Mouse (Mus musculus): ENCODE measurements around the gene Cpsf4. TPM values are rescaled to one million over a fixed set of nuclear protein-coding genes. Genes with fewer than 3 reads are reported as not detected.
"Not testable (repeated sequence)": the region's sequence is repeated elsewhere in the genome, so short reads cannot be mapped to it uniquely, and the experiment has no call there.

The Cpsf4 gene
- polyA plus RNA-seq (2015; fragmentation: Nextera tagmentation; extraction: Ambion mirVana), result 45.4 and 47.4 TPM in 2 replicates

DNA sequence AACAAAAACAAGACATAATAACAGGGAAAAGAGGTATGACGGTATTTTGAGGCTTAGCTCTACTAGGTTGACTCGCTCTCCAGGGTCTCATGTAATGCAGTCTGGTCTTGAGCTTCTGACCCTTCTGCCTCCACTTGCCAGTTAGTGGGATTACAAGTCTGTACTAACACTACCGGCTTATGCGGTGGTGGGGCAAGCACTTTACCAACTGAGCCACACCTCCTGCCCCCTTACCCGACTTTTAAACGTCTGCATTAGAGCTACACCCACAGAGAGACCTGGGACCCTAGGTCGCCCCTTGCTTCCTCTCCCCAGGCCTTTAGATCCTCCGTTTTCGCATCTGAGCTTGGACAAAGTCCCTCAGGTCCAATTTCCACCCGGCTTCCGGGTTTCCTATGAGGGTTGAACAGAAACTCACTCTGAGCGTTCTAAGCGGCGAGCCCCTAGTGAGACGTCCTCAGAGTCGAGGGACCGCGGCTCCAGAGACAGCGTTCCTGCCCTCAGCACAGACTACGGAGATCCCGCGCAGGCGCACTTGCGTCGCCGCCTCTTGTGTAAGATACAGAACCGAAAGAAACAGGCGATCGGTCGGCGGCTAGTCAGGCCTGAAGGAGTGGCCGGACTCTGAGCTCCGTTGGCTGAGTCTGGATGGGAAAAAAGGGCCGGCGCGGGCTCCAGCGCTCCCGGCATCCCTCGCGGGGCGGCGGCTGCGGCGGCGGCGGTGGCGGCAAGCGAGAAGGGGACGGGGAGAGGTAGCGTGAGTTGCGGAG lies at the start of gene Cpsf4, which contains the start of gene Ptcd1:
Gene Cpsf4, plus strand, starts transcription at position 678 of the 770 bp plus-strand sequence.
Gene Ptcd1, minus strand, starts transcription at position 573 of the 770 bp plus-strand sequence.
- Histone ChIP-seq H3K4me1 (ENCODE audit: control insufficient read depth, insufficient read depth, low read depth, low read length) (peaks cover 24% of the 10 kb centered on the region), H3K4me3 (ENCODE audit: low read length) (peak within 1 kb of the TSS; percentile 83), H3K9ac (ENCODE audit: low read depth, low read length) (peak within 1 kb of the TSS; percentile 86), H3K27me3 (replicated peaks; ENCODE audit: control insufficient read depth, insufficient read depth, low read length) (no peaks in the 10 kb centered on the region), H3K36me3 (ENCODE audit: control insufficient read depth, insufficient read depth, low read length) (peaks cover 14% of the 10 kb centered on the region), H3K9me3 (ENCODE audit: control insufficient read depth, low read length) (no peaks in the 10 kb centered on the region), H3K27ac (ENCODE audit: low read depth, low read length) (peak within 1 kb of the TSS; percentile 73), H3K4me2 (ENCODE audit: low read length) (peak within 1 kb of the TSS; percentile 81)
- peak; percentile 94 for ATAC-seq
- WGBS, result under 1% methylated on average over 50 of the region's 51 CpGs

DNA sequence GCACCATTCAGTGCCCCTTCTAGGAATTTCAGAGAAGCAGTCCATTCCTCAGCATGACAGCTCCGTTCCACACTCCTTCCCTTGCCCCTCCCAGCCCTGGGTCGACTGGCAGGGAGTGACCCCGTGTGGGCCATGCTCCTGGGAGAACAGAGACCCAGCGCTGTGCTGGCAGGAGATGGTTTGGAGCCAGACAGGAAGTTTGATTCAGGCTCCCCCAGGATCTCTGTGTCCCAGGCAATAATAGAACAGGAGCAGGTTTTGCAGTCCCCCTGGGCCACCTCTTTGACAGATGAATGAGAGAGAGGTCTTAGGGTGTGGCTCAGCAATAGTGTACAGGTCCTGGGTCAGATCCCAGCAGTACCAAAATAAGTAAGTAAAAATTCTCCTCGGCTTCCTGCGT lies 49.0 kb upstream of the Cpsf4 start:
- 58% methylated on average over 6 of the region's 6 CpGs for WGBS
- Histone ChIP-seq H3K27ac (ENCODE audit: low read depth, low read length) (no peak overlapping the region), H3K9me3 (ENCODE audit: control insufficient read depth, low read length) (no peaks in the 10 kb centered on the region), H3K36me3 (ENCODE audit: control insufficient read depth, insufficient read depth, low read length) (no peaks in the 10 kb centered on the region), H3K4me1 (ENCODE audit: control insufficient read depth, insufficient read depth, low read depth, low read length) (peaks cover 9% of the 10 kb centered on the region), H3K4me3 (ENCODE audit: low read length) (no peak overlapping the region), H3K9ac (ENCODE audit: low read depth, low read length) (no peak overlapping the region), H3K27me3 (replicated peaks; ENCODE audit: control insufficient read depth, insufficient read depth, low read length) (peaks cover 5% of the 10 kb centered on the region; the same call in 1 of the 2 replicates), H3K4me2 (ENCODE audit: low read length) (no peak overlapping the region)
- ATAC-seq, result no peak

DNA sequence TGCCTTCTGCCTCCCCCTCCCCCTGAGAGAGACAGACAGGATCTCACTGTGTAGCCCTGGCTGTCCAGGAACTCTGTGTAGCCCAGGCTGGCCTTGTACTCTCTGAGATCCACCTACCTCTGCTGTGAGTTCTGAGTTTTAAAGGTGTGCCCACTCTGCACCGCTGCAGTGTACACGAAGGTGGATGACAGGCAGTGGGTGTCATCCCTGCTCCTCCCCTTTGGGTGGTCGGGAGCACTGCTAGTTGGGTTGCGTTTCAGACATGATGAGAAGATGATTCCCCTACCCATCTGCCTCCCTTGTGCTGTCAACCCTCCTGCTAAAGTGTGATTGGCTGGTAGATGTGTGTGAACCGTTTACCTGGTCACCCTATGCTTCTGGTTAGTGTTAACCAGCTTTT lies 48.6 kb upstream of the Cpsf4 start:
- Histone ChIP-seq H3K4me2 (ENCODE audit: low read length) (no peak overlapping the region), H3K9me3 (ENCODE audit: control insufficient read depth, low read length) (no peaks in the 10 kb centered on the region), H3K27me3 (replicated peaks; ENCODE audit: control insufficient read depth, insufficient read depth, low read length) (peaks cover 5% of the 10 kb centered on the region; the same call in 1 of the 2 replicates), H3K9ac (ENCODE audit: low read depth, low read length) (no peak overlapping the region), H3K27ac (ENCODE audit: low read depth, low read length) (no peak overlapping the region), H3K36me3 (ENCODE audit: control insufficient read depth, insufficient read depth, low read length) (no peaks in the 10 kb centered on the region), H3K4me1 (ENCODE audit: control insufficient read depth, insufficient read depth, low read depth, low read length) (peaks cover 9% of the 10 kb centered on the region), H3K4me3 (ENCODE audit: low read length) (no peak overlapping the region)
- WGBS, result 86% methylated on average over 5 of the region's 5 CpGs
- ATAC-seq, result no peak

DNA sequence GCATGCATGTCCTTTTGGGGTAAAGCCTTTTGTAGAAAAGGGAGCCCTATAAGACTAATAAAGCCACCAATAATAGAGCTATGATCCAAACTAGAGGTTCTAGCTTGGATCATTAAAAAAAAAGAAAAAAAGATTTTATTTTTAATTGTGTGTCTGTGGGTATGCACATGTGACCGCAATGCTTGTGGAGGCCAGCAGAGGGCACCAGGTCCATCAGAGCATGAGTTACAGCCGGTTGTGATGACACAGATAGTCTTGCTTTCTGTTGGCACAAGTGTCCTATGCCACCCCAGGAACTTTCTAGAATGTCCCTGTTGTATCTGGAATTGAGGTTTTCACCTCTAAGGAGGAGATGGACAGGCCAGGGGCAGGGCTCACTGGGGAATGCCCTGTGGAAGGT lies 47.6 kb upstream of the Cpsf4 start:
- H3K9ac ChIP-seq (ENCODE audit: low read depth, low read length), result no peak overlapping the region
- H3K27me3 ChIP-seq (replicated peaks; ENCODE audit: control insufficient read depth, insufficient read depth, low read length), result peaks cover 5% of the 10 kb centered on the region; the same call in 1 of the 2 replicates
- H3K4me2 ChIP-seq (ENCODE audit: low read length), result no peak overlapping the region
- no peaks in the 10 kb centered on the region; the same call in none of the 2 replicates for H3K36me3 ChIP-seq (ENCODE audit: control insufficient read depth, insufficient read depth, low read length)
- no peak overlapping the region for H3K4me3 ChIP-seq (ENCODE audit: low read length)
- no peak overlapping the region for H3K27ac ChIP-seq (ENCODE audit: low read depth, low read length)
- no peaks in the 10 kb centered on the region for H3K9me3 ChIP-seq (ENCODE audit: control insufficient read depth, low read length)
- peaks cover 4% of the 10 kb centered on the region for H3K4me1 ChIP-seq (ENCODE audit: control insufficient read depth, insufficient read depth, low read depth, low read length)
- ATAC-seq, result no peak
- 83% methylated on average over 2 of the region's 2 CpGs for WGBS

DNA sequence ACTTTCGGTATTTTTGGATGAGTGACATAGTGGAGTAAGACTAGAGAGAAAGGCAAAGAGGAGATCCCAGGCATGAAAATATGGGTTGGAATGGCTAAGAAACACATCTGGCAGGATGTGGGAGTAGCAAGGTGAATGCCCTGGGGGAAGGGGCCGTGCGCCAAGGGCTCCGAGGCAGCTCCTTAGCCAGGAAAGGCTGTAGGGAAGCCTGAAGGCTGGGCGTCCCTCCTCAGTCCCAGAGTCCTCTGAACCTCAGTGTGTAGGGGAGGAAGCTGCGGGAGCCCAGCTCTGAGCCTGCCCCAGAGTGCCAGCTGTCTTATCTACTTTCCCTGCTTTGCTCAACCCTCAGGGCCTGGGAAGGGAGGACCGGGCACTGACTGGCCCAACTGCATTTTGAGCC lies 46.1 kb upstream of the Cpsf4 start:
- no peak overlapping the region for H3K9ac ChIP-seq (ENCODE audit: low read depth, low read length)
- H3K9me3 ChIP-seq (ENCODE audit: control insufficient read depth, low read length), result no peaks in the 10 kb centered on the region
- H3K36me3 ChIP-seq (ENCODE audit: control insufficient read depth, insufficient read depth, low read length), result no peaks in the 10 kb centered on the region; the same call in none of the 2 replicates
- no peak overlapping the region for H3K27ac ChIP-seq (ENCODE audit: low read depth, low read length)
- no peaks in the 10 kb centered on the region for H3K27me3 ChIP-seq (replicated peaks; ENCODE audit: control insufficient read depth, insufficient read depth, low read length)
- H3K4me1 ChIP-seq (ENCODE audit: control insufficient read depth, insufficient read depth, low read depth, low read length), result no peaks in the 10 kb centered on the region
- H3K4me2 ChIP-seq (ENCODE audit: low read length), result no peak overlapping the region
- H3K4me3 ChIP-seq (ENCODE audit: low read length), result no peak overlapping the region
- 80% methylated on average over 7 of the region's 7 CpGs for WGBS
- no peak for ATAC-seq

DNA sequence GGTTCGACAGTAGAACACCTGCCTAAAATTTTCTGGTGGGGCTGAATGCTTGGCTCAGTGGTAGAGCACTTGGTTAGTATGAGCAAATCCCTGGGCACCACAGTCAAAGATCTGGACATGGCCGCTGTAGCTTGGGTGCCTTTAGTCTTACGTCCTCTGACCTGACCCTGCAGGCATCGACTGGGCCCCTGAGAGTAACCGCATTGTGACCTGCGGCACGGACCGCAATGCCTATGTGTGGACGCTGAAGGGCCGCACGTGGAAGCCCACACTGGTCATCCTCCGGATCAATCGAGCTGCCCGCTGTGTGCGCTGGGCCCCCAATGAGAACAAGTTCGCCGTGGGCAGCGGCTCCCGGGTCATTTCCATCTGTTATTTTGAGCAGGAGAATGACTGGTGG lies 43.6 kb upstream of the Cpsf4 start:
- Histone ChIP-seq H3K27ac (ENCODE audit: low read depth, low read length) (no peak overlapping the region), H3K4me1 (ENCODE audit: control insufficient read depth, insufficient read depth, low read depth, low read length) (no peaks in the 10 kb centered on the region), H3K4me3 (ENCODE audit: low read length) (no peak overlapping the region), H3K27me3 (replicated peaks; ENCODE audit: control insufficient read depth, insufficient read depth, low read length) (no peaks in the 10 kb centered on the region), H3K9me3 (ENCODE audit: control insufficient read depth, low read length) (no peaks in the 10 kb centered on the region), H3K9ac (ENCODE audit: low read depth, low read length) (no peak overlapping the region), H3K4me2 (ENCODE audit: low read length) (no peak overlapping the region), H3K36me3 (ENCODE audit: control insufficient read depth, insufficient read depth, low read length) (peaks cover 12% of the 10 kb centered on the region)
- WGBS, result 92% methylated on average over 19 of the region's 19 CpGs
- no peak for ATAC-seq

DNA sequence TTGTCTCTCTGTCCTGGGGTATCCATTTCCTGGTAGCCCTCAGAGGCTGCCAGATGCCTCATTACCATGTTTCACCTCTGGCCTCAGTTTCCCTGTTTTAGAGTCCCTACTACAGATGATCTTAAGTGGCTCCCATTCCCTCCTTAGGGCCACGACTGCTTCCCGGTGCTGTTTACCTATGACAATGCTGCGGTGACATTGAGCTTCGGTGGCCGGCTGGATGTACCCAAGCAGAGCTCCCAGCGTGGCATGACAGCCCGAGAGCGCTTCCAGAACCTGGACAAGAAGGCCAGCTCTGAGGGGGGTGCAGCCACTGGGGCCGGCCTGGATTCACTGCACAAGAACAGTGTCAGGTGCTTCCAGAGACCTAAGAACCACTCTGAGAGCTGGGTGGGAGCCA lies 40.4 kb upstream of the Cpsf4 start:
- Histone ChIP-seq H3K9ac (ENCODE audit: low read depth, low read length) (no peak overlapping the region), H3K27me3 (replicated peaks; ENCODE audit: control insufficient read depth, insufficient read depth, low read length) (no peaks in the 10 kb centered on the region), H3K9me3 (ENCODE audit: control insufficient read depth, low read length) (no peaks in the 10 kb centered on the region), H3K36me3 (ENCODE audit: control insufficient read depth, insufficient read depth, low read length) (peaks cover 32% of the 10 kb centered on the region), H3K27ac (ENCODE audit: low read depth, low read length) (no peak overlapping the region), H3K4me3 (ENCODE audit: low read length) (no peak overlapping the region), H3K4me1 (ENCODE audit: control insufficient read depth, insufficient read depth, low read depth, low read length) (no peaks in the 10 kb centered on the region), H3K4me2 (ENCODE audit: low read length) (no peak overlapping the region)
- ATAC-seq, result no peak
- WGBS, result 95% methylated on average over 9 of the region's 9 CpGs

DNA sequence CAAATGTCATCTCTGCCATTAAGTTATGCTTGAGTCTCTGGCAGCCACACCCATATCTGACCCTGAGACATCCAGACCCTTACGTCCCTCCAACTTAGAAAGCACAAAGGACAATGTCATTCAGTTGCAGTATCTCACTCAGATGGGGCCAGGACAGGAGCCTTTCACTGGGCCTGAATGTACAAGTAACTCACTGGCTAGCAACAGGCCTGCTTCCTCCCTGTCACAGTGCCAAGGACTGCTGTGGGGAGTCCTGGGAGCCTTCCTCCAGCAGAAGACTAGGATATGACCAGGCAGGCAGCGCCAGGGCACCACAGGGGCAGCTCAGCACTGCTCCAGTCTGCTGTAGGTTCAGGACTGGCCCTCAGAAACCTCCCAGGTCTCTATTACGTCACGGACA lies 37.9 kb upstream of the Cpsf4 start:
- Histone ChIP-seq H3K9me3 (ENCODE audit: control insufficient read depth, low read length) (no peaks in the 10 kb centered on the region), H3K4me3 (ENCODE audit: low read length) (no peak overlapping the region), H3K27me3 (replicated peaks; ENCODE audit: control insufficient read depth, insufficient read depth, low read length) (no peaks in the 10 kb centered on the region), H3K4me1 (ENCODE audit: control insufficient read depth, insufficient read depth, low read depth, low read length) (no peaks in the 10 kb centered on the region), H3K36me3 (ENCODE audit: control insufficient read depth, insufficient read depth, low read length) (peaks cover 55% of the 10 kb centered on the region), H3K9ac (ENCODE audit: low read depth, low read length) (no peak overlapping the region), H3K27ac (ENCODE audit: low read depth, low read length) (no peak overlapping the region), H3K4me2 (ENCODE audit: low read length) (no peak overlapping the region)
- ATAC-seq, result no peak
- 86% methylated on average over 4 of the region's 4 CpGs for WGBS

DNA sequence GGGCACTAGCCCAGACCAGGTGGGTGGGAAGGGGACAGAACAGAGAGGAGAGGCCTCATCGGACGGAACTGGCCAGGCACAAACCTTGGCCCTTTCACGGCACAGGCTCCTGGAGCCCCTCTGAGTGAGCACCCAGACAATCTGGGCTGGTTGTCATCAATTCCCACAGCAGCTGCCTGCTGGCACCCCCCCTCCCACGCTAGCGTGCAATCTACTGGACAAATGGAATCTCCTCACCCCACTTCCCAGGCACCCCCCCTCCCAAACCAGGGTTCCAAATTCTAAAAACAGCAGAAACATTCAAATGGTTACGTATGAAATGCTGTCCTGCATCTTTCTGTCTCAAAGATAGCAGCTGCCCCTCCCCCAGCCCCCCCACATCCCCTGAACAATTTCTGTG lies 37.2 kb upstream of the Cpsf4 start:
- not testable (repeated sequence) for H3K9me3 ChIP-seq (ENCODE audit: control insufficient read depth, low read length); H3K27me3 ChIP-seq (replicated peaks; ENCODE audit: control insufficient read depth, insufficient read depth, low read length); H3K4me2 ChIP-seq (ENCODE audit: low read length); H3K4me1 ChIP-seq (ENCODE audit: control insufficient read depth, insufficient read depth, low read depth, low read length); ATAC-seq; H3K9ac ChIP-seq (ENCODE audit: low read depth, low read length); H3K4me3 ChIP-seq (ENCODE audit: low read length); H3K27ac ChIP-seq (ENCODE audit: low read depth, low read length)
- WGBS, result 98% methylated on average over 5 of the region's 6 CpGs
- H3K36me3 ChIP-seq (ENCODE audit: control insufficient read depth, insufficient read depth, low read length), result peaks cover 61% of the 10 kb centered on the region

Data from hindbrain, embryonic 16.5 days (tissue).